Mouse (Mus musculus): ENCODE data around the gene Osm. TPM values are rescaled to one million over a fixed set of nuclear protein-coding genes. Genes with fewer than 3 reads are reported as not detected.

Gene Osm
- polyA plus RNA-seq, 1 experiment: 0.05 TPM

DNA sequence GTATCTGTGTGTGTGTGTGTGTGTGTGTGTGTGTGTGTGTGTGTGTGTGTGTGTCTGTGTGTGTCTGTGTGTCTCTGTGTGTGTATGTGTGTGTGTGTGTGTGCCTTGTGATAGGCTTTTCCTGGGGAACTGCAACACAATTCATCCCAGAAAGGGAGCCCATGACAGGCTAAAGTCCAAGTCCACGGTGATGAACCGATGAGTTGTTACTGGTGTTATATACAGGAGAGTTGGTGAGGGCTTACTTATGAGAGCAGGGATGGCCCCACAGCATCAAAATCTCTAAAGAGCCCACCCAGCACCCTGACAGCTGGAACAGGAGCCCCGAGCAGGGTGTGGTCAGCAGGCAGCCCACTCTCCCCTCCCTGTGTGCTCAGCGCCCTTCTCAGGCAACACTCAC lies 5.0 kb downstream of the Osm start:
- DNase-seq (ENCODE audit: low read depth): no peak
- TF ChIP-seq POLR2A (IDR thresholded peaks at IDR 0.05; ENCODE audit: borderline replicate concordance, extremely low read depth, insufficient read depth, insufficient read length, poor library complexity, severe bottlenecking) (no peak), CTCF (IDR thresholded peaks at IDR 0.05; ENCODE audit: borderline replicate concordance, extremely low read depth, insufficient read depth, insufficient read length) (no peak)

DNA sequence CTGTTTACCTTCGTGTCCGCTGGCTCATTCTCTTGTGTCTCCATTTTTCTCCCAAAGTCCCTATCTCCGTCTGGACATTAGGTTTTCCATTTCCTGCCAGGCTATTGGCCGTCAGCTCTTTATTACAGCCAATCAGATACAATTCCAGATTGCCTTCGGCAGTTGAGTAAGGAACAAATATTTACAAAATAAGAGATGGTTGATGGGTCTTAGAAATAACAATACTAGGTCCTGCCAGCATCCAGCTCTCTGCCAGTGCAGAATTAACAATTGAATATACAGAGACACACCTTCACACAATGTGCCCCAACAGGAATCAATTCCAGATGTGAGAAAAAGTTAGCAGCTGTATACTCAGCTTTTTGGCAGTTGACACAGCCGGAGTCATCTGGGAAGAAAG lies 9.9 kb downstream of the Osm start:
- TF ChIP-seq POLR2A (IDR thresholded peaks at IDR 0.05; ENCODE audit: borderline replicate concordance, extremely low read depth, insufficient read depth, insufficient read length, poor library complexity, severe bottlenecking) (no peak), CTCF (IDR thresholded peaks at IDR 0.05; ENCODE audit: borderline replicate concordance, extremely low read depth, insufficient read depth, insufficient read length) (no peak)
- DNase-seq (ENCODE audit: low read depth): no peak

DNA sequence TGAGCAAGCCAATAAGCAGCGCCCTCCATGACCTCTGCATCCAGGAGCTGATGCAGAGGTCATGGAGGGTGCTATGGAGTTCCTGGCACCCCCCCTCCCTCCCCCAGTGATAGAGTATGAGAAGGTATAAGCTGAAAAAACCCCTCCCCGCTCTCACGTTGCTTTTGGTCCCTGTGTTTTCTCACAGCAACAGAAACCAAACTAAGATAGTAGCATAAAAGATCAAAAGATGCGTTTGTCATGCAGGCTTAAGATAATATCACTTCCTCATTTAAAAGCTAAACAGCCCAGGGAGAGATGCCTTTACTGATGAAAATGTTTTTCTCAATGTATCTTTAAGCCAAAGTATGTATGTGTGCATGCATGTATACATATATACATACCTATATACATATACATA lies 10.4 kb downstream of the Osm start:
- TF ChIP-seq POLR2A (IDR thresholded peaks at IDR 0.05; ENCODE audit: borderline replicate concordance, extremely low read depth, insufficient read depth, insufficient read length, poor library complexity, severe bottlenecking) (no peak), CTCF (IDR thresholded peaks at IDR 0.05; ENCODE audit: borderline replicate concordance, extremely low read depth, insufficient read depth, insufficient read length) (no peak)
- DNase-seq (ENCODE audit: low read depth): no peak

DNA sequence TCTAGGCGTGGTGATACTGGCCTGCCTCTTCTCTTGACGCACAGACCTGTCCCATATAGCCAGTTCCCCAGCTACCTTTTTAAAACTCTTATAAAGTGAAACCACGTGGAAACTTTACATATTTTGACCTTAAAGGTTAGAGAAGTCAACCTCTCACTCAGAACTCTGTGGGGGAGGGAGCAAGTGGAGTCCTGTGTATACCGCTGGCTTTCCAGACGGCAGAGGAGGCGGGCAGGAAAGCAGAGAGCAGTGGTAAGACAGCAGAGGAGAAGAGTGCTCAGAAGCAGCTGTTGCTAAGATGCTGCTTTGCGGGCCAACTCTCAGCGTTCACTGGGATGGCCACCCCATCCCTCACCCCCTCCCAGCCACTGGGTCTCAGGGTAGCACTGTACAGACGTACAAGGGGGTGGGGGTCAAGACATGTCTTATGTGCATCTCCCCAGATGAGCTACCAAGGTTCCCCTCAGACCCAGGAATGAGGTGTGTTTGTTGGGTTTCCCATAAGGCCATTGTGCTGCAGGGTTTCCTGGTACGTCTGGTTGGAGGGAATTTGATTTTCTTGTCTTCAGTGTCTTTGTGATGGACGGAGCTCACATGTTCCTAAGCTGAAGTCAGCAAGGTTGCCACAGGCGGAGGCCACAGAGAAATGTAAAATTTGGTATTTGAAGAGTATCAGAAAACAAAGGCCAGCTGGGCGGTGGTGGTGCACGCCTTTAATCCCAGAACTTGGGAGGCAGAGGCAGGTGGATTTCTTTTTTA lies 11.2 kb downstream of the Osm start:
- TF ChIP-seq CTCF (IDR thresholded peaks at IDR 0.05; ENCODE audit: borderline replicate concordance, extremely low read depth, insufficient read depth, insufficient read length): no peak
- TF ChIP-seq POLR2A (IDR thresholded peaks at IDR 0.05; ENCODE audit: borderline replicate concordance, extremely low read depth, insufficient read depth, insufficient read length, poor library complexity, severe bottlenecking): no peak
- no peak for DNase-seq (ENCODE audit: low read depth)

DNA sequence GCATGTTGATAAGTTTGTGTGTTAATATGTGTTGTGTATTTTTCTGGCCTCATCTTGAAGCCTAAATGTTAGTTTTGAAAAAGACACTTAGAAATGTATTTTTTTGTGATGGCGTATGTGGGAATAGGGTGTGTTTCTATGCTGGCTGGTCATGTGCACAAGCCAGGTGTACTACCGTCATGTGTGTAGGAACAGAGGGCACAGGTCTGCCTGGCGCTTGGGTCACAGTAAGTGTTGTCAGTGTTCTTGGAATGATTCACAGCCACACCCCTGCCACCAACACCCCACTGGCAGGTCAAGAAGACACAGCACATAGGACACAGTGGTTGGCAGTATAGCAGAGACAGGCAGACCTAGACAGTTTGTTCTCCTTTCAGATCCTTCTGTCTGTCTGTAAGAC lies 12.9 kb downstream of the Osm start:
- TF ChIP-seq CTCF (IDR thresholded peaks at IDR 0.05; ENCODE audit: borderline replicate concordance, extremely low read depth, insufficient read depth, insufficient read length) (no peak), POLR2A (IDR thresholded peaks at IDR 0.05; ENCODE audit: borderline replicate concordance, extremely low read depth, insufficient read depth, insufficient read length, poor library complexity, severe bottlenecking) (no peak)
- no peak for DNase-seq (ENCODE audit: low read depth)

DNA sequence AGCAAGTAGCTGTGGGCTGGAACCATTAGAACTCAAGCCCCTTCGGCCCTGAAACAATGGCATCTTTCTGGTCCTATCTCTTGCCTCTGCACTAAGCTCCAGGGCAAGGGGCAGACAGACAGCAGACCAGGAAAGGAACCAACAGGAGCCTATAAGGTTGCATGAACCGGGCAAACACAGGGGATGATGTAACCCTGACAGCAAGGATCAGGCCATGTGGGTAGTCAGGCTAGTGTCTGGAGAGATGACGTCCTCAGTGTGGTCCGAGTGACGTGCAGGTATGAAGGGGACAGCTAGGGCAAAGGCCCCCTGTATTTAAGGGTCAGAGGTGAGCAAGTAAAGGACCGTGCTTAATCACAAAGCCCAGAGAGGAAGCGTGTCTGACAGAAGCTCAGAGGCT lies 14.1 kb downstream of the Osm start:
- DNase-seq (ENCODE audit: low read depth): no peak
- TF ChIP-seq POLR2A (IDR thresholded peaks at IDR 0.05; ENCODE audit: borderline replicate concordance, extremely low read depth, insufficient read depth, insufficient read length, poor library complexity, severe bottlenecking) (no peak), CTCF (IDR thresholded peaks at IDR 0.05; ENCODE audit: borderline replicate concordance, extremely low read depth, insufficient read depth, insufficient read length) (no peak)

DNA sequence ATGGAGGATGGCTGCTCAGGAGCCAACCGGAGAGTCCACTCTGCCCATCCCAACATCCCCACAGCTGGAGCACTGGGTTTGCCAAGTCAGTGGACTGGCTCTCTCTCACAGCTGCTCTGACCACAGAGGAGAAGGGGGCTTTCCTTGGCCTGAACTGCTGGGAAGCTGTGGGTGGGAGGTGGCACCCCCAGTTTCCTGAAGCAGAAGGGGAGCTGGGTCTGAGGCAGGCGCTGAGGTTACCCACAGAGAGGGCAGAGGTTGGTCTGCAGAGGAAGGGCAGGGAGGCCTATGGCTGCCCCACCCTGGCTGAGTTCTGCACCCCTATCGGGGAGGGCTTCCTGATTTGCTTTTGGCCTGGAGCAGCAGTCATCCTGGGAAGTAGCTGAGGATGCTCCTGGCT lies 15.2 kb downstream of the Osm start:
- DNase-seq (ENCODE audit: low read depth): no peak
- no peak for TF ChIP-seq POLR2A (IDR thresholded peaks at IDR 0.05; ENCODE audit: borderline replicate concordance, extremely low read depth, insufficient read depth, insufficient read length, poor library complexity, severe bottlenecking)
- TF ChIP-seq CTCF (IDR thresholded peaks at IDR 0.05; ENCODE audit: borderline replicate concordance, extremely low read depth, insufficient read depth, insufficient read length): no peak

DNA sequence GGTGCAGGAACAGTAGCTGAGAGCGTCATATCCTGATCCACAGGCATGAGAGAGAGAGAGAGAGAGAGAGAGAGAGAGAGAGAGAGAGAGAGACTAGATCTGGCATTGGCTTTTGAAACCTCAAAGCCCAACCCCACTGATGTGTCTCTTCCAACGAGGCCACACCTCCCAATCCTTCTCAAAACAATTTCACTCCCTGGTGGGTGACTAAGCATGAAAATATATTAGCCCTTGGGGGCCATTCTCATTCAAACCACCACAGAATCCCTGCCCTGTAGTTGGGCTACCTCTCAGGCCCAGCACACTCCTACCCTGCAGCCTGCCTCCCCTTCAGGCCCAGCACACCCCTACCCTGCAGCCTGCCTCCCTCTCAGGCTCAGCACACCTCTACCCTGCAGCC lies 16.7 kb downstream of the Osm start:
- TF ChIP-seq CTCF (IDR thresholded peaks at IDR 0.05; ENCODE audit: borderline replicate concordance, extremely low read depth, insufficient read depth, insufficient read length) (no peak), POLR2A (IDR thresholded peaks at IDR 0.05; ENCODE audit: borderline replicate concordance, extremely low read depth, insufficient read depth, insufficient read length, poor library complexity, severe bottlenecking) (no peak)
- no peak for DNase-seq (ENCODE audit: low read depth)

DNA sequence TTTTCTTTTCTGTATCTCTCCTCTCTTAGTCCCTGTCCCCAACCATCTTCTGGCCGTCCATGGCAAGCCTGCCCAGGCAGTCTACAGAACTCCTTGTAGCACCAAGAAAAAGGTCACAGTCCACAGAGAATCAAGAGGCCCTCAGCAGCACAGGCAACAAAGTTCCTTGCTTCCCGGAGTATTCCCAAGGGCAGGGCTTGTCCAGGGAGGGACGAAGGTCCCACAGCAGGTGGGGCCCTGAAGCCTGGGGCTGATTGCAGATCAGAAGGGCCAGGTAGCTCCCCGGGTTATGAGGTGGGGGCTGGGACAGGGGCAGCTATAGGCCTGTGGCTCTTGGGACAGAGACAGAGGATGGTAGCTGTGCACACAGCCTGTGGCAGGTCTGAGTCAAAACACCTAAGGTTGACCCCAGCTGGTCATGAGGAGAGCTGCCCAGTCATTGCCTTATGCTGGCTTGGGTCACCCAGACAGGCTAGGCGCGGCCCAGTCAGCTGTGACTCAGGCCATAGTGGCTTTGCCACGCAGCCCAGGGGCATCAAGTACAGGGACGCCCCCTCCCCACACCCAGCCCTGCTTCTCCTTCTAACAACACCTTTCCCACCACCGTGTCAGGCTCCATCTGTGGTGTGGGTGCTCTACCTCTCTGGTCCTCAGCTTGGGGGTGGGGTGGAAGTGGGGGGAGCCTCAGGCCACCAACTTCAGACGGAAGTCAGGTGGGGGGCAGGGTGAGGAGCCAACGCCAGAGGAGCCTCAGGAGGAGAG lies 20.8 kb downstream of the Osm start, which contains the start of gene Lif:
Gene Lif (plus strand): TSS at position 712 of the 762 bp plus-strand sequence.
- TF ChIP-seq CTCF (IDR thresholded peaks at IDR 0.05; ENCODE audit: borderline replicate concordance, extremely low read depth, insufficient read depth, insufficient read length): no peak
- TF ChIP-seq POLR2A (IDR thresholded peaks at IDR 0.05; ENCODE audit: borderline replicate concordance, extremely low read depth, insufficient read depth, insufficient read length, poor library complexity, severe bottlenecking): no peak
- no peak for DNase-seq (ENCODE audit: low read depth)

DNA sequence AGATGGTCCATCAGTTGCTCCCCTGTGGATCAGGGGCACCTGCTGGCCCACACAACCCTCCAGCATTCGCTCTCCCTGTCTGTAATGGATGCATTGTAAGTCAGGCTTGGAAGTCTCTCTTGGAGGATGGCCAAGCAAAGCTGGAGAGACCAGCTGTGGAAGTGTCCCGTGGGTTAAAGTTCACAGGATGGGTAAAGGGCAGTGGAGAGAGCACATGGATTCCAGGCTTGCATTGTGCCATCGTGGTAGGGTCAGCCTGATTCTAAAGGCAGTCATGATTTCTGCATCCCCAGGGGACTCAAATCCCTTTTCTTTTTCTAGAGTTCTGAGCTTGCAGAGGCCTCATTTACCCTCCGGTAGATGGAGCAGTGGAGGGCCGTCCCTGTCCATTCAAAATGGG lies 21.5 kb downstream of the Osm start:
- DNase-seq (ENCODE audit: low read depth): no peak
- no peak for TF ChIP-seq CTCF (IDR thresholded peaks at IDR 0.05; ENCODE audit: borderline replicate concordance, extremely low read depth, insufficient read depth, insufficient read length)
- TF ChIP-seq POLR2A (IDR thresholded peaks at IDR 0.05; ENCODE audit: borderline replicate concordance, extremely low read depth, insufficient read depth, insufficient read length, poor library complexity, severe bottlenecking): no peak

DNA sequence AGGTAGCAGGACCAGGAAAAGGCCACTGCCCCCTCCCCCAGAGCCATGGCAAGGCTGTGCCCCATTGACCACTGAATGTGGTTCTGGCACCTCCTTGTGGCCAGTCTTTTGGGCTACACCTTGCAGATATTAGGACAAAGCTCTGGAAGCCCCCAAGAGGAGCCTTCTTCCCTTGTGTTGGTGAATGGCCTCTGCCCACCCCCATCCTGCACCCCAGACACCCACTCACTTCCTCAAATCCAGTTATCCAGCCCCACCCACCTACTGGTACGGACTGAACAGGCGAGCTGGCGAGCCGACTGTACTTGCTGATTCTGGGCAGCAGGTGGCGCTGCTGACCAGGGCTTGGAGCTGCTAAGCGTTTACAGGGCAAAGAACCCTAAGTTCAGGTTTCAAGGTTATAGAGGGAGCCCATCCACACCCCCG lies 22.4 kb downstream of the Osm start:
- peak; percentile 95 for TF ChIP-seq CTCF (IDR thresholded peaks at IDR 0.05; ENCODE audit: borderline replicate concordance, extremely low read depth, insufficient read depth, insufficient read length)
- no peak for TF ChIP-seq POLR2A (IDR thresholded peaks at IDR 0.05; ENCODE audit: borderline replicate concordance, extremely low read depth, insufficient read depth, insufficient read length, poor library complexity, severe bottlenecking)
- DNase-seq (ENCODE audit: low read depth): peak; percentile 84
